Mouse (Mus musculus): ENCODE results near the gene Foxp4. TPM values are rescaled to one million over a fixed set of nuclear protein-coding genes. Genes with fewer than 3 reads are reported as not detected.
A peak's percentile ranks its signal among the peaks of the same experiment; 100 is the strongest.

Gene Foxp4
- polyA plus RNA-seq, 1 experiment from 2014 or later, result 14.6 TPM

GRCm38 (mm10) chr17:47877715-47878377 is 46.6 kb downstream of the Foxp4 start:
- H3K36me3 ChIP-seq (ENCODE audit: control insufficient read depth, insufficient read depth, low read length), result peaks cover 12% of the 10 kb centered on the region; the same call in 1 of the 2 replicates
- no peaks in the 10 kb centered on the region for H3K9me3 ChIP-seq (ENCODE audit: control insufficient read depth, low read length)
- H3K27me3 ChIP-seq (ENCODE audit: control insufficient read depth, insufficient read depth, low read length), result no peaks in the 10 kb centered on the region
- WGBS, result 69% methylated on average over 10 of the region's 10 CpGs
- H3K4me2 ChIP-seq (replicated peaks; ENCODE audit: low read depth), result no peak overlapping the region
- H3K27ac ChIP-seq (replicated peaks), result no peak overlapping the region
- DNase-seq (ENCODE audit: low spot score), result no peak
- TF ChIP-seq EP300 (optimal IDR thresholded peaks at IDR 0.05) (no peak), CTCF (IDR thresholded peaks at IDR 0.05; ENCODE audit: low read depth) (no peak)
- no peak overlapping the region for H3K9ac ChIP-seq (ENCODE audit: low read length)
- no peak overlapping the region for H3K4me3 ChIP-seq (ENCODE audit: low read depth, low read length)
- no peak for ATAC-seq (ENCODE audit: low FRiP score, low TSS enrichment)
- no peaks in the 10 kb centered on the region for H3K4me1 ChIP-seq (replicated peaks; ENCODE audit: control insufficient read depth, insufficient read depth)

DNA sequence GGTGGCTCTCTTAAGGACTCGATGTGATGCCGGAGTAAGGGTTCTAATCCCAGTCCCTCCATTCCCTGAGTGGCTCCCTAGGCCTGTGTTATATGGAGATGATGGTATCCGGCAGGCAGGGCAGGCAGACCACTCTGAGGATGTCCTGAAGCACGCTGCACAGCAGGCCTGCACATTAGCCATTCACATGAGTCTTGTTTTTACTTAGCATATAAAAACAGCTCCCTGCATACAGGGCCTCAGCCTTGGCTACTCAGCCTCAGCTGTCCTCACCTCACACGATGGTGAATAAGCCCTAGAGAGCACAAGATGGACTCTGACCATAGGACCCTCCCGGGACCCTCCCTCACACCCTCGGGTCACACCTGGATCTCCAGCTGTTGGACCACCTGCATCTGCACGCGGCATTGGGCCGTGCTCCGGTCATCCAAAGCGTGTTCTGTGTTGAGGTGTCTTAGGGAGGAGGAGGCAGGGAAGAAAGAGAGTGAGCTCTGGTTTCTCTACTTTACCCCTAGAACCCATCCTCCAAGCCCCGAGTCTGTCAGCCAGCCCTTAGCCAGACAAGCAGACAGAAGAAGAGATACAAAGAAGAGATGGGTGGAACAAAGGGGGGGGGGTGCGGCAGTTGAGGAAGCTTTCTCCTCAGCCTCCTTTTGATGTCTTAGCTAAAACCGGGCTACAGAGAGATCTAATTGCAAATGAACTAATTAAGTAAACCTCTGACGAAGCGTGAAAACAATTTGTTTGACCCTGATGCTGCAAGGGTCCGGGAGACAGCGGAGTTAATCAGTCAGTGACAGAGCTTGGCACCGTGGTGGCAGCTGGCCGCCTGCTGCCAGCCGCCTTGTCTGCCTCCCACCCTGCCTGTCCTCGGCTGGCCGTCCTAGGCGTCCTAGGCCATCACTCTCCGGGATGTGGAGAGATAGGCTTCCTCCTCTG is 47.4 kb downstream of the Foxp4 start:
- TF ChIP-seq EP300 (optimal IDR thresholded peaks at IDR 0.05), result no peak
- no peak for TF ChIP-seq CTCF (IDR thresholded peaks at IDR 0.05; ENCODE audit: low read depth)
- 72% methylated on average over 26 of the region's 26 CpGs for WGBS
- peaks cover 12% of the 10 kb centered on the region; the same call in 1 of the 2 replicates for H3K36me3 ChIP-seq (ENCODE audit: control insufficient read depth, insufficient read depth, low read length)
- H3K4me1 ChIP-seq (replicated peaks; ENCODE audit: control insufficient read depth, insufficient read depth), result no peaks in the 10 kb centered on the region
- no peak for ATAC-seq (ENCODE audit: low FRiP score, low TSS enrichment)
- no peaks in the 10 kb centered on the region for H3K9me3 ChIP-seq (ENCODE audit: control insufficient read depth, low read length)
- no peak overlapping the region for H3K27ac ChIP-seq (replicated peaks)
- no peak overlapping the region for H3K4me2 ChIP-seq (replicated peaks; ENCODE audit: low read depth)
- no peak overlapping the region for H3K4me3 ChIP-seq (ENCODE audit: low read depth, low read length)
- no peak overlapping the region for H3K9ac ChIP-seq (ENCODE audit: low read length)
- no peaks in the 10 kb centered on the region for H3K27me3 ChIP-seq (ENCODE audit: control insufficient read depth, insufficient read depth, low read length)
- DNase-seq (ENCODE audit: low spot score), result no peak

- Histone ChIP-seq H3K4me2 (replicated peaks; ENCODE audit: low read depth) (no peak overlapping the region; the same call in 1 of the 2 replicates), H3K27ac (replicated peaks) (no peak overlapping the region), H3K9me3 (ENCODE audit: control insufficient read depth, low read length) (no peaks in the 10 kb centered on the region), H3K4me1 (replicated peaks; ENCODE audit: control insufficient read depth, insufficient read depth) (no peaks in the 10 kb centered on the region), H3K36me3 (ENCODE audit: control insufficient read depth, insufficient read depth, low read length) (peaks cover 27% of the 10 kb centered on the region), H3K4me3 (ENCODE audit: low read depth, low read length) (no peak overlapping the region), H3K27me3 (ENCODE audit: control insufficient read depth, insufficient read depth, low read length) (no peaks in the 10 kb centered on the region), H3K9ac (ENCODE audit: low read length) (no peak overlapping the region)
- ATAC-seq (ENCODE audit: low FRiP score, low TSS enrichment) (peak; percentile 80), DNase-seq (ENCODE audit: low spot score) (peak; percentile 89)
- TF ChIP-seq CTCF (IDR thresholded peaks at IDR 0.05; ENCODE audit: low read depth) (peak; percentile 91), EP300 (optimal IDR thresholded peaks at IDR 0.05) (no peak)
- 7% methylated on average over 9 of the region's 9 CpGs for WGBS
Observed at GRCm38 (mm10) chr17:47873341-47873791, 51.1 kb downstream of the Foxp4 start.

GRCm38 (mm10) chr17:47872311-47873011 is 52.0 kb downstream of the Foxp4 start:
- peaks cover 27% of the 10 kb centered on the region for H3K36me3 ChIP-seq (ENCODE audit: control insufficient read depth, insufficient read depth, low read length)
- no peak for ATAC-seq (ENCODE audit: low FRiP score, low TSS enrichment)
- no peak overlapping the region for H3K27ac ChIP-seq (replicated peaks)
- WGBS, result 90% methylated on average over 31 of the region's 31 CpGs
- no peaks in the 10 kb centered on the region for H3K9me3 ChIP-seq (ENCODE audit: control insufficient read depth, low read length)
- H3K4me2 ChIP-seq (replicated peaks; ENCODE audit: low read depth), result no peak overlapping the region
- no peaks in the 10 kb centered on the region for H3K27me3 ChIP-seq (ENCODE audit: control insufficient read depth, insufficient read depth, low read length)
- no peak for DNase-seq (ENCODE audit: low spot score)
- TF ChIP-seq CTCF (IDR thresholded peaks at IDR 0.05; ENCODE audit: low read depth), result no peak
- TF ChIP-seq EP300 (optimal IDR thresholded peaks at IDR 0.05), result no peak
- H3K4me3 ChIP-seq (ENCODE audit: low read depth, low read length), result no peak overlapping the region
- H3K4me1 ChIP-seq (replicated peaks; ENCODE audit: control insufficient read depth, insufficient read depth), result no peaks in the 10 kb centered on the region
- no peak overlapping the region for H3K9ac ChIP-seq (ENCODE audit: low read length)

DNA sequence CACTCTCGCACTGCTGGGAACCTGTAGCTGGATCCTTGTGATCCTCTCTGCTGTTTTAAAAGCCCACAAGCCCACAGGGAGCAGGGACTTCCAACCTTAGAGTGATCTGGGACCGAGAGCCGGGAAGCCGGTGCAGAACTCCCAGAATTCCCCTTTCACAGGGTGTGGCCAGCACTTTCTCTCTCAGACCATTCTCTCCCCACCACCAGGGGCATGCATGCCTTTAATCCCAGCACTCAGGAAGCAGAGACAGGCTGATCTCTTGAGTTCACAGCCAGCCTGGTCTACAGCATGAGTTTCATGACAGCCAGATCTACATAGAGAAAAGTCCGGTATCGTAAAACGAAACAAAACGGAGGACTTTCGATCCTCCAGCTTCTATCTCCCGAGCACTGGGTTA is 54.6 kb downstream of the Foxp4 start:
- Histone ChIP-seq H3K4me2 (replicated peaks; ENCODE audit: low read depth) (no peak overlapping the region), H3K36me3 (ENCODE audit: control insufficient read depth, insufficient read depth, low read length) (peaks cover 17% of the 10 kb centered on the region; the same call in 1 of the 2 replicates), H3K27me3 (ENCODE audit: control insufficient read depth, insufficient read depth, low read length) (no peaks in the 10 kb centered on the region), H3K9ac (ENCODE audit: low read length) (no peak overlapping the region), H3K27ac (replicated peaks) (no peak overlapping the region), H3K4me1 (replicated peaks; ENCODE audit: control insufficient read depth, insufficient read depth) (no peaks in the 10 kb centered on the region), H3K9me3 (ENCODE audit: control insufficient read depth, low read length) (no peaks in the 10 kb centered on the region), H3K4me3 (ENCODE audit: low read depth, low read length) (no peak overlapping the region)
- ATAC-seq (ENCODE audit: low FRiP score, low TSS enrichment) (no peak), DNase-seq (ENCODE audit: low spot score) (no peak)
- WGBS, result 90% methylated on average over 10 of the region's 10 CpGs
- TF ChIP-seq CTCF (IDR thresholded peaks at IDR 0.05; ENCODE audit: low read depth) (no peak), EP300 (optimal IDR thresholded peaks at IDR 0.05) (no peak)
